Mouse (Mus musculus): Measurements from ENCODE around the gene Hagh.

GRCm38 (mm10) chr17:24886134-24886931 is 46.4 kb downstream of the Hagh start, which contains the start of the genes Nubp2 and Spsb3:
- TF ChIP-seq CTCF (IDR thresholded peaks at IDR 0.05; ENCODE audit: low read depth), result peak; percentile 49
- peak; percentile 85 for TF ChIP-seq EP300 (IDR thresholded peaks at IDR 0.05; ENCODE audit: low read depth)

Data from liver, postnatal 0 days (tissue).